Mouse (Mus musculus) CH12.LX (cell line): Measurements from ENCODE around the gene Dph1. TPM values are rescaled to one million over a fixed set of nuclear protein-coding genes. Genes with fewer than 3 reads are reported as not detected.

Experiments used
- DNase-seq: peaks from one replicate; pipeline ENCODE4 v3.0.0-alpha.2; 2013; ENCODE audit errors: extremely low read depth
- H3K27ac ChIP-seq: 2 replicates; pipeline ENCODE4 v1.5.1; 2012; ENCODE audit warnings: low read depth, mild to moderate bottlenecking, control low read depth, moderate library complexity; ENCODE audit not compliant: insufficient read depth
- H3K27me3 ChIP-seq: replicated peaks from 2 replicates; pipeline ENCODE3; 2012; ENCODE audit warnings: inconsistent platforms
- H3K36me3 ChIP-seq, 2 experiments: replicated peaks in 1 of 2; 2 replicates each; pipeline versions ENCODE3 to v1.6.1; 2012; ENCODE audit warnings: inconsistent platforms in 1 of 2, low read length in 1 of 2, mild to moderate bottlenecking in 1 of 2, mixed read lengths in 1 of 2, moderate library complexity in 1 of 2; ENCODE audit not compliant: control insufficient read depth in 1 of 2, insufficient read depth in 1 of 2
- H3K4me1 ChIP-seq, 2 experiments: 2 replicates each; pipeline ENCODE4 v1.6.1; 2012; ENCODE audit warnings: inconsistent platforms in 1 of 2, moderate library complexity in 1 of 2; ENCODE audit not compliant: insufficient read depth in 2 of 2, control insufficient read depth in 1 of 2
- H3K4me2 ChIP-seq: 2 replicates; pipeline ENCODE4 v1.6.1; 2012; ENCODE audit warnings: low read depth, mild to moderate bottlenecking, control low read depth; ENCODE audit not compliant: poor library complexity, insufficient read depth, severe bottlenecking
- H3K4me3 ChIP-seq, 3 experiments: fragments of 150-350 bp in 1 of 3; sonication (generic) in 1 of 3; replicated peaks in 1 of 3; 2 replicates each; pipeline versions ENCODE3 to v1.5.1; 2011 to 2012; ENCODE audit warnings: low read depth in 2 of 3, low read length in 2 of 3, mild to moderate bottlenecking in 2 of 3, moderate library complexity in 2 of 3, control low read depth in 1 of 3, improper control_type of control experiment in 1 of 3, inconsistent platforms in 1 of 3, mixed read lengths in 1 of 3; ENCODE audit not compliant: poor library complexity in 1 of 3
- H3K79me2 ChIP-seq: replicated peaks from 2 replicates; pipeline ENCODE4 v1.6.1; 2012; ENCODE audit warnings: mild to moderate bottlenecking, moderate library complexity; ENCODE audit not compliant: control insufficient read depth, poor library complexity, insufficient read depth, severe bottlenecking; ENCODE audit errors: extremely low read depth
- H3K9ac ChIP-seq: 2 replicates; pipeline ENCODE4 v1.6.1; 2012; ENCODE audit warnings: low read depth, mild to moderate bottlenecking, control low read depth, moderate library complexity; ENCODE audit not compliant: insufficient read depth
- H3K9me3 ChIP-seq: replicated peaks from 2 replicates; pipeline ENCODE3; 2012; ENCODE audit warnings: low read length, inconsistent platforms, mixed read lengths
- BHLHE40 ChIP-seq: IDR thresholded peaks from 2 replicates; pipeline ENCODE4 v1.6.1; 2011; ENCODE audit warnings: mild to moderate bottlenecking, low read depth, low read length, improper control_type of control experiment
- CHD1 ChIP-seq: IDR thresholded peaks from 2 replicates; pipeline ENCODE4 v1.6.1; 2012; ENCODE audit warnings: low read depth, low read length, improper control_type of control experiment, inconsistent platforms
- ELF1 ChIP-seq: IDR thresholded peaks from 2 replicates; pipeline ENCODE4 v1.6.1; 2014; ENCODE audit warnings: low read depth, mild to moderate bottlenecking, inconsistent platforms, low read length, improper control_type of control experiment
- EP300 ChIP-seq: IDR thresholded peaks from 2 replicates; pipeline ENCODE4 v1.6.1; 2011; ENCODE audit warnings: low read length, improper control_type of control experiment
- GABPA ChIP-seq: IDR thresholded peaks from 2 replicates; pipeline ENCODE4 v1.6.1; 2012; ENCODE audit warnings: low read depth, low read length, improper control_type of control experiment, inconsistent platforms; ENCODE audit not compliant: insufficient replicate concordance
- MAX ChIP-seq: IDR thresholded peaks from 2 replicates; pipeline ENCODE4 v1.6.1; 2011; ENCODE audit warnings: low read length, improper control_type of control experiment
- MAZ ChIP-seq: IDR thresholded peaks from 2 replicates; pipeline ENCODE4 v1.6.1; 2012; ENCODE audit warnings: low read depth, mild to moderate bottlenecking, inconsistent platforms, low read length, improper control_type of control experiment, moderate library complexity
- NELFE ChIP-seq: IDR thresholded peaks from 2 replicates; pipeline ENCODE4 v1.6.1; 2011; ENCODE audit warnings: low read depth, low read length, improper control_type of control experiment
- POLR2AphosphoS2 ChIP-seq: IDR thresholded peaks from 2 replicates; pipeline ENCODE4 v1.6.1; 2011; ENCODE audit warnings: low read depth, low read length, improper control_type of control experiment
- RCOR1 ChIP-seq: conservative IDR thresholded peaks from 2 replicates; pipeline ENCODE4 v1.6.1; 2012; ENCODE audit warnings: low read depth, mild to moderate bottlenecking, inconsistent platforms, low read length, improper control_type of control experiment
- SMC3 ChIP-seq: IDR thresholded peaks from 2 replicates; pipeline ENCODE4 v1.6.1; 2011; ENCODE audit warnings: low read depth, low read length, improper control_type of control experiment
- TBP ChIP-seq: conservative IDR thresholded peaks from 2 replicates; pipeline ENCODE4 v1.6.1; 2011; ENCODE audit warnings: low read depth, low read length, improper control_type of control experiment
- UBTF ChIP-seq: IDR thresholded peaks from 2 replicates; pipeline ENCODE4 v1.6.1; 2012; ENCODE audit warnings: low read depth, mild to moderate bottlenecking, inconsistent platforms, low read length, improper control_type of control experiment, moderate library complexity
- ZKSCAN1 ChIP-seq: IDR thresholded peaks from 2 replicates; pipeline ENCODE4 v1.6.1; 2012; ENCODE audit warnings: low read depth, inconsistent platforms, low read length, improper control_type of control experiment, borderline replicate concordance
- dilution Hi-C: fragments of 300-500 bp; cut with MboI; formaldehyde crosslinking; loops from 2 replicates; pipeline ENCODE4 v1.14.3; 2020; ENCODE audit warnings: low sequenced_read_pairs; ENCODE audit not compliant: extremely low pct_unique_long_range_greater_than_20kb, extremely low pct_ligation_motif_present
- in situ Hi-C: fragments of 300-500 bp; cut with MboI; formaldehyde crosslinking; loops from 3 replicates; pipeline ENCODE4 v1.14.3; 2019; ENCODE audit warnings: low sequenced_read_pairs, low pct_ligation_motif_present, low pct_unique_long_range_greater_than_20kb, mixed read lengths
- polyA plus RNA-seq: library from polyadenylated mRNA; unstranded; fragments of >175 nt; gene quantifications from 2 replicates; pipeline ENCODE4 v1.2.1, GENCODE M21; 2012; ENCODE audit warnings: low read depth; ENCODE audit not compliant: insufficient read length
- total RNA-seq, 2 experiments: library from RNA; depleted of rRNA; stranded (reverse); fragments of 300-350 nt in 1 of 2; fragments of >200 nt in 1 of 2; gene quantifications; 2 replicates each; pipeline ENCODE4 v1.2.3; 2012 to 2014

Dph1 gene
- total and polyA plus RNA-seq, 3 experiments: 47.7 to 57.0 (median 54.7) TPM

GRCm38 (mm10) chr11:75172151-75173094, 18.6 kb downstream of the Dph1 start:
- Histone ChIP-seq H3K36me3 (peaks cover 10 to 21% of the 10 kb centered on the region in 2 experiments), H3K4me2 (peak overlapping the region; percentile 53), H3K4me3 (peak overlapping the region in 2 of 3 experiments; percentile 53 to 68), H3K27me3 (peaks cover 35% of the 10 kb centered on the region), H3K27ac (no peak overlapping the region), H3K9ac (no peak overlapping the region), H3K79me2 (0 out of 2 replicates have a peak, but pooled peaks cover under 1% of the 10 kb centered on the region), H3K4me1 (peaks cover 16 to 48% of the 10 kb centered on the region in 2 experiments), H3K9me3 (peaks cover 5% of the 10 kb centered on the region)
- DNase-seq: no peak
- dilution Hi-C loops (no loop called here), in situ Hi-C loops (loop anchor here (25.0 kb wide), 1 partner anchor 535 kb away; the partner anchor contains the start of gene Cluh)
- TF ChIP-seq MAZ (no peak), ZKSCAN1 (no peak), TBP (no peak), ELF1 (no peak), RCOR1 (no peak), NELFE (no peak), SMC3 (no peak), GABPA (no peak), UBTF (no peak)

- Histone ChIP-seq H3K9me3 (peaks cover 16% of the 10 kb centered on the region), H3K27me3 (peaks cover 35% of the 10 kb centered on the region), H3K4me2 (peak overlapping the region; percentile 69), H3K4me1 (peaks cover 19 to 42% of the 10 kb centered on the region in 2 experiments), H3K27ac (no peak overlapping the region), H3K9ac (0 out of 2 replicates have a peak overlapping the region, but pooled peaks have one; percentile 8), H3K4me3 (peak overlapping the region in 1 of 3 experiments; percentile 71)
- dilution Hi-C loops: no loop called here
- in situ Hi-C loops: loop anchor here (25.0 kb wide), 1 partner anchor 534 kb away; the partner anchor contains the start of gene Cluh
- no peak for DNase-seq
- TF ChIP-seq MAX (no peak), BHLHE40 (no peak), POLR2AphosphoS2 (no peak), EP300 (no peak), CHD1 (no peak)
- TF ChIP-seq, all 38 proteins: peak for 0
- Histone ChIP-seq H3K36me3 (peaks cover 12 to 21% of the 10 kb centered on the region in 2 experiments), H3K79me2 (no peaks in the 10 kb centered on the region; the same call in 1 of the 2 replicates)
These were observed 19.7 kb downstream of the Dph1 start for GRCm38 (mm10) chr11:75171186-75171865.
